Mouse (Mus musculus) G1E (cell line): ENCODE data around the gene Gchfr.

Experiments
- CTCF ChIP-seq: IDR thresholded peaks from 2 replicates; pipeline ENCODE4 v1.5.1; 2012; ENCODE audit warnings: low read depth, low read length, inconsistent platforms, mixed read lengths
- GATA1 ChIP-seq: IDR thresholded peaks from 2 replicates; pipeline ENCODE4 v1.6.1; 2012; ENCODE audit warnings: borderline replicate concordance, low read length, inconsistent platforms, mixed read lengths
- GATA2 ChIP-seq: IDR thresholded peaks from 2 replicates; pipeline ENCODE4 v1.6.1; 2012; ENCODE audit warnings: low read depth, low read length, inconsistent platforms, borderline replicate concordance
- POLR2AphosphoS5 ChIP-seq: IDR thresholded peaks from 2 replicates; pipeline ENCODE4 v1.6.1; 2012; ENCODE audit warnings: low read depth, low read length, inconsistent platforms; ENCODE audit not compliant: insufficient replicate concordance
- TAL1 ChIP-seq: conservative IDR thresholded peaks from 2 replicates; pipeline ENCODE4 v1.6.1; 2012; ENCODE audit warnings: low read depth, low read length, inconsistent platforms, mixed read lengths

DNA sequence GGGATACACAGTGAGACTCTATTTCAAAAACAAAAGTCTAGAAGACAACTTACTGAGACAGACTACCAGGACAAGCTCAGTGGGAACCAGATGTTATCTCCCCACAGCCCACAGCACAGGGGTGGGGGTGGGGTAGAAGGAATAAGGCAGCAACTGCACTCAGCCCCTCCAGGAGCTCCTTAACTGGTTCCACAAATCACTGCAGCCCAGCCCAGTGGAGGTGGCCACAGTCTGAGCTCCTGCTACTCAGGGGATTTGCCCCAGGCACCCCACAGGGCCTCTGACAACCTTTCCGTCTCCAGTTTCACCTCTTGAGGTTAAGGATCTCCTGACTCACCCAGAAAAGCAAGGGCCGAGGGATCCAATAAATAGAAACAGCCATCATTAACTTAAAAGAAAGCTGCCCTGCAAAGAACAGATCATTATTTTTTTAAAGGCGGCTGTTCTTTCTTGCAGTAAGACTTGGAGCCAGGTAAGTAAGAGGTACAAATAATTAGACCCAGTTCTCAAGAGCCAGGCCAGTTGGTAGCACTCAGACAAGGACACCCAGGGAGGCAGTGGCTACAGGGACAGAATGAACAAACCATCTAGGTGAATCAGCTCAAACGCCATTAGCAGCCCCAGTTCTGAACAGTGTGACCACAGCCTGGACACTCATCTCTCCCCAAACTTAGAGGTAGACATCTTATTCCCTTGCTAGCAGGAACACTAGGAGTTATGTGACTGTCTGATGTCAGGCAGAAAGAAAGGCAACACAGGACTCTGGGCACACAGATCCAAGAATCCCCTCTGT is 28.9 kb downstream of the Gchfr start:
- TF ChIP-seq CTCF (no peak), TAL1 (no peak), GATA1 (no peak), POLR2AphosphoS5 (no peak), GATA2 (no peak)
